Mouse (Mus musculus) neural tube, embryonic 13.5 days (tissue): ENCODE measurements at regions not wholly inside any gene's neighbourhood (a gene's known extent, or its start where the extent isn't known, plus 50 kb on each side); places are given as distances from the start of the nearest gene placed in this dataset.

ENCODE experiments used
- ATAC-seq: fragments of 200-750 bp; cut with Nextera tagmentation; 2 replicates; pipeline ENCODE4 v1.8.0; 2017; ENCODE audit warnings: low read depth, mild to moderate bottlenecking, moderate TSS enrichment, moderate library complexity
- H3K27ac ChIP-seq: fragments of 300-500 bp; sonication (generic); replicated peaks from 2 replicates; pipeline ENCODE4 v1.5.1; 2015; ENCODE audit warnings: moderate library complexity, mild to moderate bottlenecking, inconsistent platforms
- H3K27me3 ChIP-seq: fragments of 300-500 bp; sonication (generic); 2 replicates; pipeline ENCODE4 v1.6.1; 2015; ENCODE audit warnings: mild to moderate bottlenecking, inconsistent platforms
- H3K36me3 ChIP-seq: fragments of 300-500 bp; sonication (generic); 2 replicates; pipeline ENCODE4 v1.6.1; 2015; ENCODE audit warnings: mild to moderate bottlenecking, inconsistent platforms
- H3K4me1 ChIP-seq: fragments of 300-500 bp; sonication (generic); replicated peaks from 2 replicates; pipeline ENCODE4 v1.6.1; 2015; ENCODE audit warnings: inconsistent platforms
- H3K4me2 ChIP-seq: fragments of 300-500 bp; sonication (generic); 2 replicates; pipeline ENCODE4 v1.6.1; 2015; ENCODE audit warnings: inconsistent platforms, mild to moderate bottlenecking, moderate library complexity
- H3K4me3 ChIP-seq: fragments of 300-500 bp; sonication (generic); 2 replicates; pipeline ENCODE4 v1.5.1; 2015; ENCODE audit warnings: mild to moderate bottlenecking, inconsistent platforms
- H3K9ac ChIP-seq: fragments of 300-500 bp; sonication (generic); 2 replicates; pipeline ENCODE4 v1.6.1; 2015; ENCODE audit warnings: moderate library complexity, mild to moderate bottlenecking, inconsistent platforms
- H3K9me3 ChIP-seq: fragments of 300-500 bp; sonication (generic); 2 replicates; pipeline ENCODE4 v1.6.1; 2016; ENCODE audit warnings: inconsistent platforms
- WGBS: fragments of 180-500 bp; shearing (Covaris S2); methylation state at CpG from one replicate; pipeline ENCODE4 v1.1.7; 2015; 5-methylcytosine and 5-hydroxymethylcytosine counted together

DNA sequence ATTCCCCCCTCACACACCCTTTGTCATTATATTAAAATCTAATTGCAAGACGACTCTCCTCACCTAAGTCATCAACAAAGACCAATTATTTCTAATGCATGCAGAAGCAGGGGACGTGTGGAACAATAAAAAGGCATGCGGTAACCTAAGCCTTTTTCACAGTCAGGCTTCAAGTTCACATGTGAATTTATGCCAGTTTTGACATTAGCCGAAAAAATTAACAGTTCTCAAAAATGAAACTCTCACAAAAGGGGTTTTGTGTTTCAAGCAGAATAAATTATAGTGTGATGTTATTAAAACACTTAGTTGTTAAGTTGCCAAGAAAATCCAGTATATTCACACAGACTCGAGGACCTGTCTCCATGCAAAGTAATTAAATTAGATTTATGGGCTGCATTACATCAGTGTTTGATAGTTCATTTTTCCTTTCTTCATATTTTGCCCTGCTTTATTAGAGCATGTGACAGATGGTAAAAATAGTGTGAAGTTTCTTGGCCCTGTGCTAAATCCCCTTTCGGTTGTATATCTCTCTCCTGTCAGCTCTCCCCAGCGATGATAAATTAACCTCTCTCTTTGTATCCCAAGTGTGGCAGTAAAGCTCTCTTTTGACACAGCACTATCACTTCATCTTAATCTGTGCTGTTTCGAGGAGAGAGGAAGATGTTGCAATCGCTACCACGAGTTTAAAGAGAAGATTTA is 287.5 kb upstream of the Zfp703 start:
- Histone ChIP-seq H3K4me2 (no peak overlapping the region), H3K4me3 (no peak overlapping the region), H3K4me1 (peaks cover 31% of the 10 kb centered on the region), H3K27ac (peak overlapping the region; percentile 39; the same call in 1 of the 2 replicates), H3K36me3 (no peaks in the 10 kb centered on the region), H3K9me3 (no peaks in the 10 kb centered on the region), H3K9ac (no peak overlapping the region), H3K27me3 (peaks cover 27% of the 10 kb centered on the region; the same call in 1 of the 2 replicates)
- ATAC-seq: peak; percentile 62
- WGBS: 19% methylated on average over 10 of the region's 10 CpGs

DNA sequence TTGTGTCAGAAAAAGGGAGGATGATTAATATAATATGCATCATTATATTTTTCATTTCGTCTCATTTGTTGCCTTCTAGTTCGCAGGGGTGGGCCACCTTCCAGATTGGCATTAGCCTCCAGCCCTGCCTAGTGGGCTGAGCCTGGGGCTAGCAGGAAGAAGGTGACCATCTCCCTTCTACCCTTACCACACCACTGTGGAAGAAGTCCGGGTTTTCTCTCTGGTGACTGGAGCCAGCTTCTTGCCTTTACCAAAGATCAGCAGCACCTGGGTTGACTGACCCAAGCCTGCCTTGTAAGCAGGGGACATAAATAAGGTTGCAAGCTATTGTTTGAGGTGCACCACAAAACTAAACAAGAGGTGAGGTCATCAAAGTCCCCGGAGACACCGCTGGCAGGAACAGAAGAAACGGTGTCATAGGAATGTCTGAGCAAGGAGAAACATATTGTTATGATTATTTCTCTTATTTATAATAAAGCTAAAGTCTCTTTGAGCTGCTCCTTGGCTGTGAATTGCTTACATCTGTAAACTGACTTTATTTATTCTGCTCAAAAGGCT is 286.9 kb upstream of the Zfp703 start:
- H3K4me3 ChIP-seq: no peak overlapping the region
- 59% methylated on average over 6 of the region's 6 CpGs for WGBS
- no peak overlapping the region for H3K9ac ChIP-seq
- peak overlapping the region; percentile 2; the same call in 1 of the 2 replicates for H3K27ac ChIP-seq
- H3K4me1 ChIP-seq: peaks cover 31% of the 10 kb centered on the region
- no peaks in the 10 kb centered on the region for H3K9me3 ChIP-seq
- ATAC-seq: no peak
- peaks cover 26% of the 10 kb centered on the region; the same call in 1 of the 2 replicates for H3K27me3 ChIP-seq
- no peaks in the 10 kb centered on the region for H3K36me3 ChIP-seq
- no peak overlapping the region for H3K4me2 ChIP-seq

DNA sequence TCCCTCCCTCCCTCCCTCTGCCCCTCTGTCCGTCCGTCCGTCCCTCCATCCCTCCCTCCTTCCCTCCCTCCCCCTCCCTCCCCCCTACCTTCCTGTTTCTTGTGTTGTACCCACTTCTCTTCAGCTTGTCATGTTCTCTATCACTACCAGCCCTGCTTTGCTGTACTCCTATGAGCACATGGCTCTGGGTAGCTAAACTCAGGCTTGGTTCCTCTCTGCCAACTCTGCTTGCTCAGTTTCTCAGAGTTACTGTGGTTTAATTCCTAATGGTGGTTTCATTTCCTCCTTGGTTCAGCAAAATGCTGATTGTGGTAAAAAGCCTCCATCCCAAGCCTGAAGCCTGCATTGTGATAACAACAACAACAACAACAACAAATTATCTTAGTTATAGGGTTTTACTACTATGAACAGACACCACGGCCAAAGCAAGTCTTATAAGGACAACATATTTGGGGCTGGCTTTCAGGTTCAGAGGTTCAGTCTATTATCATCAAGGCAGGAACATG is 279.5 kb upstream of the Zfp703 start:
- Histone ChIP-seq H3K27ac (no peak overlapping the region), H3K4me3 (no peak overlapping the region), H3K36me3 (no peaks in the 10 kb centered on the region), H3K9me3 (no peaks in the 10 kb centered on the region), H3K4me2 (no peak overlapping the region), H3K27me3 (peaks cover 22% of the 10 kb centered on the region; the same call in 1 of the 2 replicates), H3K4me1 (peaks cover 4% of the 10 kb centered on the region), H3K9ac (no peak overlapping the region)
- WGBS: 91% methylated on average over 1 of the region's 4 CpGs
- ATAC-seq: no peak

DNA sequence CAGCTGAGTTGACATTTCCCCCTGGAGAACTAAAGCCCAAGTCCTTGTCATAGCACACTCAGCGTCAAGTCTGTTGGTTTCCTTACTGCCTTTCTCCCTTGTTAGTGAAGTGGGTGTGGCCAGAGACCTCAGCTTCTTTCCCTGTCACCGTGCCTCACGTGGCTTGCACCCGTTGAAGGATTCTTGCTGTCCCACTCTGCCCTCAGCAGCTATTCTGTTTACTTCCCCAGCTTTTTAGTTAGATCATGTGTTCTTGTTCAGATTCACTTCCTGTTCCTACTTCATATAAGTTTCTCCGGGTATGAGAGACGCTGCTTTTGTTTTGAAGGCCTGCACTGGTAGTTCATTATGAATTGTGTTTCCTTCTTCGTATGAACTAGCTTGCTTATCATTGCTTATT is 278.5 kb upstream of the Zfp703 start:
- no peak overlapping the region for H3K9ac ChIP-seq
- 62% methylated on average over 7 of the region's 7 CpGs for WGBS
- peaks cover 20% of the 10 kb centered on the region; the same call in 1 of the 2 replicates for H3K27me3 ChIP-seq
- no peak for ATAC-seq
- H3K4me2 ChIP-seq: no peak overlapping the region
- H3K36me3 ChIP-seq: no peaks in the 10 kb centered on the region
- peaks cover 4% of the 10 kb centered on the region for H3K4me1 ChIP-seq
- H3K4me3 ChIP-seq: no peak overlapping the region
- no peaks in the 10 kb centered on the region for H3K9me3 ChIP-seq
- H3K27ac ChIP-seq: no peak overlapping the region

DNA sequence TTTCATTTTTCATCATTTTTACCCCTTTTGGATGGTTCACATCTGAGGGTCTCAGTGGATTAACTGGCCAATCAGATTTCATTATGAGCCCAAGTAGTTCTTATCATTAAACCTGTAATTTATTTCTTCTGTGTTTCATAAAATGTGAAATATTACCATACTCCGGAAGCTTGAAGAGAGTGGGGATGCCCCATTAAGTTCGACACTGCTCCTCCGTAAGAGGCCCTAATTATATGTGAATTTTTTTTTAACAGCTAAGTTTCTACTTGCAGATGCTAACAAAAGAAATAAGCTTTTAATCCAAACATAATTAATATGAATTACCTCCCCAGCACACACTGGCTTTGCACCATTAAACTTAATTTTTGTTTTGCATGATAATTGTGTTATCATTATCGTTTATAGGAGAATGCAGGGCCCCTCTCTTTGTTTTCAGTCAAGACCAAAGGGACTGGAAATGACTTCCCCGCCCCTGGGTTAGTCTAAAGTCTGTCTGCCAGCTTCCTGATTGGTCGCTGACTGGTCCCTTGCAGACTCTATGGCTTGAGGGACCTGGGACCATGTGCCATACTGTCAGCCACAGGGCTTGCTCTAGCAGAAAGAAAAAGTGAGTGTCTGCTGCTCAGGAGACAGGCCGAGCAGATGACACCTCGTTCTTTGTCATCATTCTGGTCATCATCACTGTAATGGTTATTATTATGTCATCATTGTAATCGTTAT is 270.9 kb upstream of the Zfp703 start:
- Histone ChIP-seq H3K9me3 (no peaks in the 10 kb centered on the region), H3K9ac (no peak overlapping the region), H3K4me1 (peaks cover 18% of the 10 kb centered on the region), H3K27ac (no peak overlapping the region; the same call in 1 of the 2 replicates), H3K4me2 (no peak overlapping the region), H3K4me3 (no peak overlapping the region), H3K36me3 (no peaks in the 10 kb centered on the region), H3K27me3 (peaks cover 13% of the 10 kb centered on the region)
- 35% methylated on average over 9 of the region's 9 CpGs for WGBS
- ATAC-seq: peak; percentile 37

DNA sequence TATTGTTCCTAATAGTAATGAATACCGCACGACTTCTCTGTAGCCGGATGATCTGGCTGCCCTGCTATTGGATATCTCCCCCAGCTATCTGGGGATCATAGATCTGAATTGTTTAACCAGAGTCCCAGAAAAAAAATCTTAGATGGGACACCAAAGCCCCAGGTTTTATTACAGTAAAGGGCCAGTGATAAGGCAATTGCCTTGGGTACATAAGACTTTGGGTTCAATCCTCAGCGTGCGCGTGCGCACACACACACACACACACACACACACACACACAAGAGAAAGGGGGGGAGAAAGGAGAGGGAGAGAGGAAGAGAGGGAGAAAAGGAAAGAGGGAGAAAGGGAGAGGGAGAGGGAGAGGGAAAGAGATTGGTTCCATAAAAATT is 270.4 kb upstream of the Zfp703 start:
- H3K27ac ChIP-seq: no peak overlapping the region
- no peaks in the 10 kb centered on the region for H3K36me3 ChIP-seq
- no peak for ATAC-seq
- H3K9ac ChIP-seq: no peak overlapping the region
- peaks cover 13% of the 10 kb centered on the region for H3K27me3 ChIP-seq
- H3K9me3 ChIP-seq: no peaks in the 10 kb centered on the region
- WGBS: 84% methylated on average over 7 of the region's 7 CpGs
- no peak overlapping the region for H3K4me3 ChIP-seq
- no peak overlapping the region for H3K4me2 ChIP-seq
- H3K4me1 ChIP-seq: peaks cover 17% of the 10 kb centered on the region; the same call in 1 of the 2 replicates

DNA sequence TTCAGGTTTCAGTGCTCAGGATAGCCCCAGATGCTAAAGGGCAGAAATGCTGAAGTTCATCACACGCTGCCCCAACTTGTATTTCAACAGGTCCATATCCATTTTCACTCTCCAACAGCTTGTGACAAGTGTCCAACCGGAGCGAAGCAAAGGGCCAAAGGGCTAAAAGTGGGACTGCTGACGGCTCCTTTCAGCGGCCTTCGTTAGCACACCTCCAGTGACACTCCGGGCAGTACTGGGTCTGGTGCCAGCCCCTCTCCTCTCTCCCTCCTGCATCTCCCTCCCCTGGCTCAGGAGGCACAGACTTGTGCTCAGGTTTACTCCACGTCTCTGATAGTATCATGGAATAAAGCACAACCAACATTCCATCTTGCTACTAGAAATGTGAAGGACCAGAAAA is 263.3 kb upstream of the Zfp703 start:
- 93% methylated on average over 8 of the region's 8 CpGs for WGBS
- H3K27me3 ChIP-seq: peaks cover 39% of the 10 kb centered on the region
- no peak for ATAC-seq
- H3K4me1 ChIP-seq: peaks cover 14% of the 10 kb centered on the region
- no peak overlapping the region for H3K4me2 ChIP-seq
- no peaks in the 10 kb centered on the region for H3K9me3 ChIP-seq
- no peaks in the 10 kb centered on the region for H3K36me3 ChIP-seq
- H3K4me3 ChIP-seq: no peak overlapping the region
- no peak overlapping the region for H3K9ac ChIP-seq
- H3K27ac ChIP-seq: no peak overlapping the region

DNA sequence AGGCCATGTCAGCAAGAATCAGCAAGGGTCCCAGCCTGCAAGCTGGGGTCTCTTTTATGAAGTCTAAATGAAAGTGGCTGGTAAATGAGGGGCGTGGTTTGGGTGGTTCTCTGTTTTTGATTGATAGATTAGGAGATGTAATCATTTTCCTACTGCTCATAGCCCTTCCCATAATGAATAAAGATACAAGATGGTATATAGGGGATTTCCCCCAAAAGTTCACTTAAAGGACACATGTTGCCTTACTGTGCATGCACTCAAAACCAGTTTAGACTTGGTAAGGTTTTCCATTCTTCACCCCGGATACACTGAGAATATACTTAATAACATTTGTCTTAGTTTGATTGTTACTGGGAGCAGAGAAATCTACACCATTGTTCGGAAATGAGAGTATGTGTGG is 262.4 kb upstream of the Zfp703 start:
- no peak overlapping the region for H3K27ac ChIP-seq
- H3K9ac ChIP-seq: no peak overlapping the region
- H3K9me3 ChIP-seq: no peaks in the 10 kb centered on the region
- peaks cover 19% of the 10 kb centered on the region for H3K4me1 ChIP-seq
- H3K4me2 ChIP-seq: no peak overlapping the region
- no peaks in the 10 kb centered on the region for H3K36me3 ChIP-seq
- ATAC-seq: no peak
- WGBS: 89% methylated on average over 3 of the region's 3 CpGs
- peaks cover 34% of the 10 kb centered on the region for H3K27me3 ChIP-seq
- H3K4me3 ChIP-seq: no peak overlapping the region

DNA sequence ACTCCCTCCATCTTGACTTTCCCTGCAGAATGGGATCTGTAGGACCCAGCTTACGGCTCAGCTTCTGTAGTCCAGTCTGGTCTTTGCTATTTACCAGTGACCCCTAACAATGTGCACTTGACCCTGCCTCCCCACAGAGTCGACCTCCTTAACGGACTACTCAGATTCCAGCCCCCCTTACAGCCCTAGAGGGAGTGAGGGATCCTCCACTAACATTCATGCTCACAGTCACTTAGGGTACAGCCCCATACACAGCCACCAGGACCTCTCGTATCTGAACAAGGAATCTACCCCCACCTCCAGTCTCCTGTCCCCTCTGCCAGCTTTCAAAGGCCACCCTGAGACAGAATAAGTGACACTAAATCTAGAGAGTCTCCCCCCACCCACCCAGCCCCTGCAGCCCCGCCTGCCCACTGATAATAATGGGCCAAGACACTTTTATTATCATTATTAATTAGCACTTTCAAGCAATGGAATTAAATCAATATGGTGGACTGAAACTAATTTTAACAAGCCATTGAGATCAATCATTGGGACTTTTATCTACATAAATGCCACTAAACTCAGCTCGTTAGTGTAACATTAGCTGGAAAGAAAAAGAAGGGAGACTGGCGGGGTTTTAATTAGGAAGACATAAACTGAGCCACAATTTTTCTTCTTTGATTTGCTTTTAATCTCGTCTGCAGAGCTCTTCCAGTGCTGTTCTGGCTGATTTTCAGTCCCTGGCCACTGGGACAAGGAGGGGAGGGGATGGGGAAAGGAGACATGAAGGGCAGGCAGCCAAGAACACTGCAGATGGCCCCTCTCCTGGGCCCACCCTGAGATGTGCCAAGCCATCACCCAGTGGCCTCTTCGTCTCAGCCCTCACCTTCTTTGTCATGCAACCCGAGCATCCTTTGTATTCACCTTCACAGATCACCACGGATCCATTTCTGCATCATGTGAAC is 258.4 kb upstream of the Zfp703 start:
- 28% methylated on average over 11 of the region's 11 CpGs for WGBS
- peak; percentile 83 for ATAC-seq

DNA sequence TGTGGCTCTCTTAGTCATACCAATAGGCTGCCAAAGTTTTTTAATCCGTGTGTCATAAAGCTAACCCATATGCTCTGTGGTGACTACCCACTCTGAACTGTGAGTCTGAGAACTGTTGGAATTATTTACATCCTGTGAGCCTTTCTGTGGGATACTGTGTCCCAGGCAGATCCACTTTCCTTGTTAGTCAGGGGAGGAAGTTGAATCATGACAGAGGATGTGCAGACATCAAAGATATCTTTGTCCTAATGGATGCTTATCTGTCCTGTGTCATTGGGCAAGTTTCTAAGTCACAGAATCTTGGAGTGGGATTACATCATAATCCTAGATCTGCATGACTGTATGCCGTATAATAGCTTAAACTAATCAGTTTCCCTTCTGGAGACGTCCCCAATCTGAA is 254.4 kb upstream of the Zfp703 start:
- no peaks in the 10 kb centered on the region for H3K36me3 ChIP-seq
- H3K4me1 ChIP-seq: peaks cover 14% of the 10 kb centered on the region
- H3K27me3 ChIP-seq: peaks cover 49% of the 10 kb centered on the region
- no peaks in the 10 kb centered on the region for H3K9me3 ChIP-seq
- no peak overlapping the region for H3K4me2 ChIP-seq
- WGBS: 75% methylated on average over 3 of the region's 3 CpGs
- no peak overlapping the region for H3K27ac ChIP-seq
- no peak for ATAC-seq
- H3K4me3 ChIP-seq: no peak overlapping the region
- no peak overlapping the region for H3K9ac ChIP-seq

More for the DNA sequence above, 258.4 kb upstream of the Zfp703 start:
- H3K36me3 ChIP-seq: no peaks in the 10 kb centered on the region
- peaks cover 55% of the 10 kb centered on the region for H3K27me3 ChIP-seq
- H3K4me1 ChIP-seq: peaks cover 14% of the 10 kb centered on the region
- H3K27ac ChIP-seq: peak overlapping the region; percentile 49; the same call in 1 of the 2 replicates
- H3K9ac ChIP-seq: no peak overlapping the region
- no peak overlapping the region for H3K4me2 ChIP-seq
- H3K4me3 ChIP-seq: no peak overlapping the region
- H3K9me3 ChIP-seq: no peaks in the 10 kb centered on the region

DNA sequence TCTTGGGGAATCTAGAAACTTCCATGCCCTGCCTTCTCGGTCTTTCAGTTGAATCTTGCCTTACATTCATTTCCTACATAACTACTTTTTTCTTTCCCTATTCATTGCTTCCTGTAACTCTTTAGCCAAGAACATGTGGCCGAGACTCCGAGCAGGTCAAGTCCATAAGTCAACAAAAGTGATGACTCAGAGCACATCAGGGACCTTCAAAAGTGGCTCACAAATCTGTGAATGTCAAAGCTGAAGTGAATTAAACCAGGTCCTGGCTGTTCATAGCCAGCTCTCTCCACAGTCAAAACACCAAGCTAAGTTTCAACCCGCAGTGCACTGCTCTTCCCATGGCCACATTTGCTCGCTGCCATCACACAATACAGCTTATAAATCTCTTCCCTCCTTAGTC is 252.5 kb upstream of the Zfp703 start:
- Histone ChIP-seq H3K4me3 (no peak overlapping the region), H3K9me3 (no peaks in the 10 kb centered on the region), H3K27me3 (peaks cover 55% of the 10 kb centered on the region), H3K9ac (no peak overlapping the region), H3K27ac (no peak overlapping the region), H3K4me1 (no peaks in the 10 kb centered on the region), H3K36me3 (no peaks in the 10 kb centered on the region), H3K4me2 (no peak overlapping the region)
- ATAC-seq: no peak
- WGBS: 83% methylated on average over 5 of the region's 5 CpGs
